Mouse (Mus musculus): ENCODE measurements around the gene Zfp641. TPM values are rescaled to one million over a fixed set of nuclear protein-coding genes. Genes with fewer than 3 reads are reported as not detected.

Gene Zfp641
- 0.50 and 0.66 TPM in 2 replicates for polyA plus RNA-seq (2015; fragmentation: Nextera tagmentation; extraction: Ambion mirVana)

DNA sequence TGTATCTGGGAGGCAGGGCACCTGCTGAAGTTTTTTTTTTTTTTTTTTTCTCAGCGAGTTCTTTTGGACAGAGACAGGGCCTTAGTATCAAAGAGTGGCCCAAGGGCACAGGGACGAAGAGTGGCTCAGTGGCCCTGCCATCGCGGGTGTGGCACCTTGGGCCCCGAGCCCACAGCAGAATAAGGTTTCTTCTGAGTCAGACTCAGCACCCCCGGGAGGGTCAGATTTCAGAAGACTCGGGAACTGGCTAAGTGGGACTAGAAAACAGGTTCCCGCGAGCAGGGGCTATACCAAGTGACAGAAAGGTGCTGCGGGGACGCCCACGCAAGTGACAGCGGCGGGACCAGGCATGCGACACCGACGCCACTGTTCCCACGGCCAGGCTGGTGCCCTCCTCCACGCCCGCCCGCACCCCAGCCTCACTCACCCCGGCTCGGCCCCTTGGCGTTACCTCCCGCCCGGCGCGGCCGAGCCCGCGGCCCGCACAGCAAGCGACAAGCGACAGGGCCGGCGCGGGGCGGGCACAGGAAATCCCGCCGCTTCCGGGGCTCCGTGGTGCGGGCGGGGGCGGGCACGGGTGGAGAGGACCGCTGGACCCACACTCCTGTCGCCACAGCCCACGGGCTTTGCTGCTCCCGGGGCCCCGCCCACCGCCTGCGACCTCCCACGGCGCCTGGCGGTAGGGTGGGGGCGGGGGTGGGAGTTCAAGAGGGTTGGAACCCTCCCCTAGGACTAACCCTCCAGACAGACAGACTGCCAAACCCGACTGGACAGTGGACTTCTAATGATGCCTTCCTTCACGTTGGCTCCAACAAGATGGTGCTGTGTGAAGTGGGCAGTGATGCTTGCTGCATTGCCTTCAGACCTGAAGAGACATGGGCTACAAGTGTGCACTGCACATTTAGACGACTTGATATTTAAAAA lies at the start of gene Zfp641:
Gene Zfp641 (minus strand): TSS at position 534 of the 924 bp plus-strand sequence.
- Histone ChIP-seq H3K4me1 (ENCODE audit: control insufficient read depth, insufficient read depth, low read length) (no peaks in the 10 kb centered on the region; the same call in 1 of the 2 replicates), H3K36me3 (ENCODE audit: control insufficient read depth, insufficient read depth, low read length) (no peaks in the 10 kb centered on the region), H3K27me3 (ENCODE audit: control insufficient read depth, insufficient read depth, low read length) (no peaks in the 10 kb centered on the region; the same call in 1 of the 2 replicates), H3K4me2 (ENCODE audit: low read depth, low read length) (peak within 1 kb of the TSS; percentile 97), H3K27ac (ENCODE audit: low read length) (no peak within 1 kb of the TSS), H3K9me3 (replicated peaks; ENCODE audit: control insufficient read depth, low read length) (no peaks in the 10 kb centered on the region), H3K9ac (ENCODE audit: low read length) (peak within 1 kb of the TSS; percentile 77), H3K4me3 (replicated peaks; ENCODE audit: low read length) (peak within 1 kb of the TSS; percentile 61)
- 2% methylated on average over 59 of the region's 60 CpGs for WGBS
- ATAC-seq (ENCODE audit: insufficient read depth, low FRiP score), result peak; percentile 62; the same call in 1 of the 2 replicates

DNA sequence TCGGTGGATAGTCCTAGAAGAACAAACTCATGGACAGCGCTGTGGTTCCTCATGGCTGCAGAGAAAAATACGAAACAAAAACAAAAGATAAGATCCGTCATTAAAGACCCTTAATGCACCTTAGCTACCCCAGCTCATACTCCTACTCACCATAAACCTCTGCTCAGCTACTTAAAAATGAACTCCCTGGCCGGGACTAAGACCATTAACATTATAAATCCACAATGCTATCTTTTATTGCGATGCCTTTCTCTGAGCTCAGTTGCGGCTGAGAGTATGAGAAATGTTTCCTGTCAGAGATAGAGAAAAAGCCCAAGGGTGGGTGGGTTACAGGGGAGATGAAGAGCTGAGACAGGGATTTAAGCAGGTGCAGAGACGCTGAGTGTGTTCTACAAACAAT lies 44.9 kb upstream of the Zfp641 start, which contains the start of gene Olfr284:
Gene Olfr284 (minus strand): TSS at position 101 of the 400 bp plus-strand sequence.
- no peaks in the 10 kb centered on the region for H3K4me1 ChIP-seq (ENCODE audit: control insufficient read depth, insufficient read depth, low read length)
- H3K9me3 ChIP-seq (replicated peaks; ENCODE audit: control insufficient read depth, low read length), result no peaks in the 10 kb centered on the region
- H3K36me3 ChIP-seq (ENCODE audit: control insufficient read depth, insufficient read depth, low read length), result no peaks in the 10 kb centered on the region
- ATAC-seq (ENCODE audit: insufficient read depth, low FRiP score), result no peak
- no peak within 1 kb of the TSS for H3K9ac ChIP-seq (ENCODE audit: low read length)
- 58% methylated on average over 8 of the region's 8 CpGs for WGBS
- no peaks in the 10 kb centered on the region for H3K27me3 ChIP-seq (ENCODE audit: control insufficient read depth, insufficient read depth, low read length)
- H3K27ac ChIP-seq (ENCODE audit: low read length), result no peak within 1 kb of the TSS
- H3K4me2 ChIP-seq (ENCODE audit: low read depth, low read length), result no peak within 1 kb of the TSS
- no peak within 1 kb of the TSS for H3K4me3 ChIP-seq (replicated peaks; ENCODE audit: low read length)

DNA sequence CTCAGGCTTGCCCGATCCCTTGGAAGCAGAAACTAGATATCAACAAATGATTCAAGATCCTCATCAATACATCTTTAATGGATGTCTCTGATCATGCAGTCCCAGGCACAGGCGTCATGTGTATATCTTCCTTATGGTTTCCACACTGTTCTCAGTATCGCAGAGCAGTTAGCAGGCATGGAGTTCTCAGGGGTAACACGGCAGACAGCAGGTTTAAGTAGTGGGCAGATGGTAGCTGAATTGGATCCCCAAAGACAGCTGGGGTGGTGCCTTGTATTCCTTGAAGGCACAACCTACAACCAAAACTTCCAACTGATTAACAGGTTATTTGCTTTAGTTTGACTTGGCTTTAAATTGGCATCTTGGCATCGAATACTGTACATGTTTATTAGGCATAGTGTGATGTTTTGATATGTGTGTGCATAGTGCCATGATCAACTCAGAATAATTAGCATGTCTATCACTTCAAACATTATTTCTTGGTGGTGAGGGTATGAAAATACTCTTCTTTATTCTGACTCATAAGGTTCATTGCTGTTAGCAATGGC lies 21.3 kb upstream of the Zfp641 start, which contains the start of gene Olfr285:
Gene Olfr285 (minus strand): TSS at position 177 of the 548 bp plus-strand sequence.
- Histone ChIP-seq H3K4me3 (replicated peaks; ENCODE audit: low read length) (no peak within 1 kb of the TSS), H3K36me3 (ENCODE audit: control insufficient read depth, insufficient read depth, low read length) (no peaks in the 10 kb centered on the region), H3K27ac (ENCODE audit: low read length) (no peak within 1 kb of the TSS), H3K27me3 (ENCODE audit: control insufficient read depth, insufficient read depth, low read length) (no peaks in the 10 kb centered on the region), H3K4me1 (ENCODE audit: control insufficient read depth, insufficient read depth, low read length) (no peaks in the 10 kb centered on the region), H3K9ac (ENCODE audit: low read length) (no peak within 1 kb of the TSS), H3K4me2 (ENCODE audit: low read depth, low read length) (no peak within 1 kb of the TSS), H3K9me3 (replicated peaks; ENCODE audit: control insufficient read depth, low read length) (no peaks in the 10 kb centered on the region)
- WGBS, result 85% methylated on average over 5 of the region's 5 CpGs
- ATAC-seq (ENCODE audit: insufficient read depth, low FRiP score), result no peak

DNA sequence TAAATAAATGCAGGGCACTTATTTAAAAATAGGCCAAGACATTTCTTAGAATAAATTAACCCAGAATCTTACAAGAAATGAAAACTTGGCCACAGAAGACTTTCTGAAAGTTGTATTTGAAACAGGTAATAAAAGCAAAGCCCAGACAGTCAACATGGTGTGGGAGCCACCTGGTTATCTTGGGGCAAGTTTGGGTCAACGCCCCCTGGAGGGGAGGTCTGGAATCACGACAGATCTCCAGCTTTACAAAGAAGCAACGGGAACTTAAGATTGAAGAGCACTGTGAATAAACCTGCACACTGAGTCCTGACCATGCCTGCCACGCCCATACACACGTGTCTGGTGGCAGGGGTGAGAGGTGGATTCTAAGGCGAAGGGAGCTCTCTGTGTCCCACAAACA lies 19.7 kb upstream of the Zfp641 start:
- Histone ChIP-seq H3K36me3 (ENCODE audit: control insufficient read depth, insufficient read depth, low read length) (no peaks in the 10 kb centered on the region), H3K27ac (ENCODE audit: low read length) (no peak overlapping the region), H3K4me3 (replicated peaks; ENCODE audit: low read length) (no peak overlapping the region), H3K9me3 (replicated peaks; ENCODE audit: control insufficient read depth, low read length) (no peaks in the 10 kb centered on the region), H3K9ac (ENCODE audit: low read length) (no peak overlapping the region), H3K4me1 (ENCODE audit: control insufficient read depth, insufficient read depth, low read length) (no peaks in the 10 kb centered on the region), H3K4me2 (ENCODE audit: low read depth, low read length) (no peak overlapping the region), H3K27me3 (ENCODE audit: control insufficient read depth, insufficient read depth, low read length) (no peaks in the 10 kb centered on the region)
- ATAC-seq (ENCODE audit: insufficient read depth, low FRiP score), result no peak
- 40% methylated on average over 6 of the region's 6 CpGs for WGBS

DNA sequence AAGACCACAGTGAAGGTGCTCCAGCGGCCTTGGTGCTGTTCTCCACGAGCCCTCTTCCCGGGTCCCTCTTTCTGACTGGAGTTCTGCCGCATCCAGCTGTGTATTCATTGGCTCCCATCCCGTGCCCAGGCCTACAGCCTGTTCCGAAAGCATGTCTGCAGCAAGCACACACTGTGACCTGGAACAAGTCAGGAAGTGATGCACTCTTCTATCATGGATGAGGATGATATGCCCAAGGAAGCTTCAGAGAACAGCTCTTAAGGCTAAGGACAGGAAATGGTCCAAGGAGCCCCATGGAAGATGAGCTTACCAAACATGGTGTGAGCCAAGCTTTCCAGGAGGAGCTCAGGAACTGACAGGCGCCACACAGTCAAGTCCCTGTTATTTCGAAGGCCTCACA lies 2.3 kb downstream of the Zfp641 start:
- no peaks in the 10 kb centered on the region; the same call in 1 of the 2 replicates for H3K27me3 ChIP-seq (ENCODE audit: control insufficient read depth, insufficient read depth, low read length)
- H3K4me1 ChIP-seq (ENCODE audit: control insufficient read depth, insufficient read depth, low read length), result no peaks in the 10 kb centered on the region; the same call in 1 of the 2 replicates
- no peaks in the 10 kb centered on the region for H3K9me3 ChIP-seq (replicated peaks; ENCODE audit: control insufficient read depth, low read length)
- no peak overlapping the region for H3K27ac ChIP-seq (ENCODE audit: low read length)
- H3K4me3 ChIP-seq (replicated peaks; ENCODE audit: low read length), result no peak overlapping the region
- WGBS, result 88% methylated on average over 8 of the region's 8 CpGs
- no peak overlapping the region for H3K9ac ChIP-seq (ENCODE audit: low read length)
- H3K4me2 ChIP-seq (ENCODE audit: low read depth, low read length), result no peak overlapping the region
- H3K36me3 ChIP-seq (ENCODE audit: control insufficient read depth, insufficient read depth, low read length), result no peaks in the 10 kb centered on the region
- ATAC-seq (ENCODE audit: insufficient read depth, low FRiP score), result no peak

DNA sequence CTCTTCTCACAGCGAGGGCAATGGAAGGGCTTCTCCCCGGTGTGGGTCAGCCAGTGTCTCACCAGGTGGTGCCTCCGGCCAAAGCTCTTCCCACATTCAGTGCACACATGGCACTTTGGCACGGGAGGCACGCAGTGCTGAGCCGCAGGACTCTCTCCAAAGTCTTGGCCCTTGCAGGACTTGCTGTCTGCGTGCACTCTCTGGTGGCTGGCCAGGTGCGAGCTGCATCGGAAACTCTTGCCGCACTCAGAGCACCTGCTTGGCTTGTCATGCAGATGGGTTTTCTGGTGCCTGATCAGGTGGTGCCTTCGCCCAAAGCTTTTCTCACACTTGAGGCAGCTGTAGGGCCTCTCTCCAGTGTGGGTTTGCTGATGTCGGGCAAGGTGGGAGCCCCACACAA lies 7.4 kb downstream of the Zfp641 start:
- Histone ChIP-seq H3K9me3 (replicated peaks; ENCODE audit: control insufficient read depth, low read length) (no peaks in the 10 kb centered on the region), H3K36me3 (ENCODE audit: control insufficient read depth, insufficient read depth, low read length) (no peaks in the 10 kb centered on the region), H3K27me3 (ENCODE audit: control insufficient read depth, insufficient read depth, low read length) (no peaks in the 10 kb centered on the region), H3K27ac (ENCODE audit: low read length) (no peak overlapping the region), H3K4me2 (ENCODE audit: low read depth, low read length) (no peak overlapping the region), H3K4me1 (ENCODE audit: control insufficient read depth, insufficient read depth, low read length) (no peaks in the 10 kb centered on the region), H3K9ac (ENCODE audit: low read length) (no peak overlapping the region), H3K4me3 (replicated peaks; ENCODE audit: low read length) (no peak overlapping the region)
- WGBS, result 66% methylated on average over 12 of the region's 12 CpGs
- ATAC-seq (ENCODE audit: insufficient read depth, low FRiP score), result no peak

DNA sequence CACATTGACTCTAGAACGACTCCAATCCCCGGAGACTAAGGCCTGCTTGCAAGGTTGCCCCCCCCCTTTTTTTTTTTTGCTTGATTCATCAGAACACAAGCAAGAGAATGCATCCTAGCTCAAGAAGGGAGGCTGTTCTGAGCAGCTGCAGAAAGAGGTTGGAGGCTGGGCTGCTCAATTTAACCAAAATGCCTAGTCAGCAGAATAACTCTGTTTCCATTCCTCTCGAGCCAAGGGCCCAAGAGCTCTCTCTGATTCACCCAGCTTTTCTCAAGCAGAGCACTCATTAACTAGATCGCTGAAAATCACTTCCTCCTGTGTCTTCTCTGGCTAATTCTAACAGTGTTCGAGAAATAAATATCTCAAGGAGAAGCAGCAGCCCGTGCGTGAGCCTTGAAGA lies 9.5 kb downstream of the Zfp641 start:
- ATAC-seq (ENCODE audit: insufficient read depth, low FRiP score), result no peak
- no peaks in the 10 kb centered on the region for H3K4me1 ChIP-seq (ENCODE audit: control insufficient read depth, insufficient read depth, low read length)
- H3K9ac ChIP-seq (ENCODE audit: low read length), result no peak overlapping the region
- no peaks in the 10 kb centered on the region for H3K27me3 ChIP-seq (ENCODE audit: control insufficient read depth, insufficient read depth, low read length)
- no peak overlapping the region for H3K27ac ChIP-seq (ENCODE audit: low read length)
- H3K9me3 ChIP-seq (replicated peaks; ENCODE audit: control insufficient read depth, low read length), result no peaks in the 10 kb centered on the region
- H3K4me2 ChIP-seq (ENCODE audit: low read depth, low read length), result no peak overlapping the region
- no peaks in the 10 kb centered on the region for H3K36me3 ChIP-seq (ENCODE audit: control insufficient read depth, insufficient read depth, low read length)
- 67% methylated on average over 7 of the region's 7 CpGs for WGBS
- no peak overlapping the region for H3K4me3 ChIP-seq (replicated peaks; ENCODE audit: low read length)

DNA sequence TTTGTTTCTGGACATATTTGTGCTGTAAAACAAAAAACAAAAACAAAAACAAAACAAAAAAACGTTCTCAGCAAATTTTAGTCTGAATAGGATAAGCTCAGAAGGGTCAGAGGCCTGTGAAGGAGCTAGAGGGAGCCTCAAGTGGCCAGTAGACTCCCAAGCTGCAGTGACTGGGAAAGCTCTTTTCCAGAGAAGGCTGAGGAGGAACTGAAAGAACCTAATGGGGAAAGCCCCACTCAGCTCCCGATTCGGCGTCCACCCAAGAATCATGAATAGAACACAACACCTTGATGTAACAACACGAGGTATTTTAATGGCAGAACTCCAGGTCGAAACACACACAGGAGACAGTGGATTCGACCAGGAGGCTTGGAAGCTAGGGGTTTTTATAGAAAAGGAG lies 38.2 kb downstream of the Zfp641 start:
- 80% methylated on average over 7 of the region's 7 CpGs for WGBS
- no peak overlapping the region for H3K4me2 ChIP-seq (ENCODE audit: low read depth, low read length)
- H3K27me3 ChIP-seq (ENCODE audit: control insufficient read depth, insufficient read depth, low read length), result no peaks in the 10 kb centered on the region
- no peak overlapping the region for H3K4me3 ChIP-seq (replicated peaks; ENCODE audit: low read length)
- H3K9ac ChIP-seq (ENCODE audit: low read length), result no peak overlapping the region
- no peaks in the 10 kb centered on the region for H3K9me3 ChIP-seq (replicated peaks; ENCODE audit: control insufficient read depth, low read length)
- H3K4me1 ChIP-seq (ENCODE audit: control insufficient read depth, insufficient read depth, low read length), result no peaks in the 10 kb centered on the region
- no peak for ATAC-seq (ENCODE audit: insufficient read depth, low FRiP score)
- H3K36me3 ChIP-seq (ENCODE audit: control insufficient read depth, insufficient read depth, low read length), result no peaks in the 10 kb centered on the region
- no peak overlapping the region for H3K27ac ChIP-seq (ENCODE audit: low read length)

DNA sequence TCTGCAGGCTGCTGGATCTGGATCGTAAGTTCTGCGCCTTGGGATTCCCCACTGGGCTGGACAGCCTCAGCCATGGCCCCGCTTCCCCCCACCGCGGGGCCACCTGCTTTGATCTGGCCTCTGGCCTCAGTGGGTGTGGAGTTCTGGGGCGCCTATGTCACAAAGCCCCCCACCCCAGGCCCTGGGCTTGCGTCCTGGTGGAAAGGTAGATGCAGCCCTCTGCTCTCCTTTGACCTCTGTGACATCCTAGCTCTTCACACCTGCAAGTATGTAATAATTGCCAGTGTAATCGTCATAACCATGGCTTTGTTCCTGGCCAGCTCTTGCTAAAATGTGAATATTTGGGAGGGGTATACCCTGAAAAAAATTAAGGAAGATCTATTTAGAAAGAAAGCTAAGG lies 38.8 kb downstream of the Zfp641 start, which contains the start of gene H1fnt:
Gene H1fnt (minus strand): TSS at position 101 of the 400 bp plus-strand sequence.
- Histone ChIP-seq H3K9me3 (replicated peaks; ENCODE audit: control insufficient read depth, low read length) (no peaks in the 10 kb centered on the region), H3K4me3 (replicated peaks; ENCODE audit: low read length) (no peak within 1 kb of the TSS), H3K27ac (ENCODE audit: low read length) (no peak within 1 kb of the TSS), H3K4me2 (ENCODE audit: low read depth, low read length) (no peak within 1 kb of the TSS), H3K27me3 (ENCODE audit: control insufficient read depth, insufficient read depth, low read length) (no peaks in the 10 kb centered on the region), H3K9ac (ENCODE audit: low read length) (no peak within 1 kb of the TSS), H3K4me1 (ENCODE audit: control insufficient read depth, insufficient read depth, low read length) (no peaks in the 10 kb centered on the region), H3K36me3 (ENCODE audit: control insufficient read depth, insufficient read depth, low read length) (no peaks in the 10 kb centered on the region)
- WGBS, result 84% methylated on average over 8 of the region's 8 CpGs
- ATAC-seq (ENCODE audit: insufficient read depth, low FRiP score), result no peak
